Mouse (Mus musculus): ENCODE results near the gene Socs2.

DNA sequence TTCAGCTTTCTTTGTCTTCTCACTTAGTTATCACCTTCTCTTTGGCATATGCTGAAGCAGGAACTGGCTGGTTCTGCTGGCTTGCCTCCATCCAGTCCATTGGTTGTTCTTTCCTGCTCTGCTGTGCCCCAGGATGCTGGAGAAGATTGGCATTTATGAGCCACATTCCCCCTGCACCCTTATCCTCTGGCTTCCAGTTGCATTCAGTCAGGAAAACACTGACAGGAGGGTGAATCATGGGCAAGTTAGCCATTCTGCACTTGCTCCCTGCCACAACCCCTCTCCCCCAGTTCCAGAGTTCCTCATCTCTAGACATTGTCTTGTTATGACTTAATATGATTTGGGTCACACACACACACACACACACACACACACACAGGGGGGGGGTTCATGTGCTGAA lies 47.8 kb downstream of the Socs2 start:
- TF ChIP-seq POLR2A (IDR thresholded peaks at IDR 0.05; ENCODE audit: insufficient read length, low read depth) (no peak), TCF3 (IDR thresholded peaks at IDR 0.05; ENCODE audit: insufficient read length, low read depth) (no peak)

Measured in myocyte (in vitro differentiated cells).